Mouse (Mus musculus): ENCODE results near the gene Trim3. TPM values are rescaled to one million over a fixed set of nuclear protein-coding genes. Genes with fewer than 3 reads are reported as not detected.

Trim3 gene
- total and polyA plus RNA-seq, 3 experiments = 2.2 to 4.7 (median 3.5) TPM

DNA sequence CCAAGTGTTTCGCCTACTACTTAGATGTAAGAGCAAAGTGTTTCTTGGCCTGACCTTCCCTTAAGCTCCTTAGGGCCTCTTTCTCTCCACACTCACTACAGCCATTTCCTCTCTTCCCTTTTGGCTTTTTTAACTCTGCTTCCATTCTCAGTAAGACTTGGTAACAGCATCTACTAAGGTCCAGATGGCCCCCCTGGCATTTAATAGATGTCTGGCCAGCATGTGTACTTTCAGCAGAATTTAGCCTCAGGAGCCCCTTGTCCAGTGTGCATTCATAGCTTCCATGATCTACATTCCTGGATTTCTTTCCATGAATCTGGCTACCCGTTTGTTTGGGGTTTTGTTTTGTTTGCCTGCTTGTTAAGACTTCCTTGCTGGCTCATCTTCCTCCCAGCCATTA lies 54.9 kb downstream of the Trim3 start:
- Histone ChIP-seq H3K79me2 (replicated peaks; ENCODE audit: control insufficient read depth, extremely low read depth, insufficient read depth, poor library complexity, severe bottlenecking) (no peaks in the 10 kb centered on the region), H3K9ac (ENCODE audit: insufficient read depth, low read depth) (no peak overlapping the region), H3K27ac (ENCODE audit: insufficient read depth, low read depth) (no peak overlapping the region), H3K9me3 (replicated peaks; ENCODE audit: low read length) (no peaks in the 10 kb centered on the region), H3K4me3 (replicated peaks in 1 of 3; ENCODE audit: low read depth in 2 of 3, low read length in 2 of 3, poor library complexity in 1 of 3) (no peak overlapping the region), H3K4me1 (ENCODE audit: control insufficient read depth in 1 of 2, insufficient read depth in 2 of 2) (peaks cover 1 to 15% of the 10 kb centered on the region in 2 experiments; a peak in 3 of 4 replicates), H3K36me3 (replicated peaks in 1 of 2; ENCODE audit: control insufficient read depth in 1 of 2, insufficient read depth in 1 of 2, low read length in 1 of 2) (no peaks in the 10 kb centered on the region), H3K27me3 (replicated peaks) (peaks cover 50% of the 10 kb centered on the region), H3K4me2 (ENCODE audit: insufficient read depth, low read depth, poor library complexity, severe bottlenecking) (no peak overlapping the region)
- no peak for DNase-seq (ENCODE audit: extremely low read depth)
- dilution Hi-C loops (cut with MboI; ENCODE audit: extremely low pct_ligation_motif_present, extremely low pct_unique_long_range_greater_than_20kb, low sequenced_read_pairs) = no loop called here
- in situ Hi-C loops (cut with MboI; ENCODE audit: low pct_ligation_motif_present, low pct_unique_long_range_greater_than_20kb, low sequenced_read_pairs) = no loop called here
- TF ChIP-seq ZNF384 (IDR thresholded peaks at IDR 0.05; ENCODE audit: low read depth, low read length) (no peak), POLR2AphosphoS2 (IDR thresholded peaks at IDR 0.05; ENCODE audit: low read depth, low read length) (no peak), USF2 (conservative IDR thresholded peaks at IDR 0.05; ENCODE audit: low read depth, low read length) (no peak), ZC3H11A (IDR thresholded peaks at IDR 0.05; ENCODE audit: low read depth, low read length) (no peak), MAFK (IDR thresholded peaks at IDR 0.05; ENCODE audit: insufficient replicate concordance, low read length) (no peak), JUND (conservative IDR thresholded peaks at IDR 0.05; ENCODE audit: low read depth, low read length) (no peak), IRF4 (IDR thresholded peaks at IDR 0.05; ENCODE audit: low read depth, low read length) (no peak), MYC (IDR thresholded peaks at IDR 0.05; ENCODE audit: low read depth, low read length) (no peak), NELFE (IDR thresholded peaks at IDR 0.05; ENCODE audit: low read depth, low read length) (no peak), CTCF (conservative IDR thresholded peaks at IDR 0.05 in 1 of 2, IDR thresholded peaks at IDR 0.05 in 1 of 2; ENCODE audit: low read depth in 2 of 2, low read length in 2 of 2) (no peak)

DNA sequence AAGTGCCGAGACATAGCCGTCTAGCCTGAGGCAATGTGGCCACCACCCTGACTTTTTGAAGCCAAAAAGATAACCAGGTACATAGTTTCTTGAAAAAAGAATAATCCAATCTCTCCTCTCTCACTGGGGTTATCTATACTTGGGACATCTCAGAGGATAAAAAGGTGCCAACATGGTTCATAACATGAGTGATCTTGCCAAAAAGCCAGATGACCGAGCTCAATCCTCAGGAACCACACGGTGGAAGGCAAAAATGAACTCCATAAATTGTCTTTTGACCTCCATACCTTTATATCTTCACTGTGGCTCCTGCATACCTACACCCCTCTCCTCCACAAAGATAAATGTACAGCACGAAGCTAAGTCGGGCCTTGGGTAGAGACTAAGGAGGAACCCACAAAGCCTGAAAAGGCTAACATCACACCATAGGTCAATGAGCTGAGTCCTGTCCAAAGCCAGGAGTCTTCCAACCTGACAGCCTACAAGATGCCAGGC lies 55.9 kb downstream of the Trim3 start:
- dilution Hi-C loops (cut with MboI; ENCODE audit: extremely low pct_ligation_motif_present, extremely low pct_unique_long_range_greater_than_20kb, low sequenced_read_pairs) = no loop called here
- Histone ChIP-seq H3K4me2 (ENCODE audit: insufficient read depth, low read depth, poor library complexity, severe bottlenecking) (no peak overlapping the region), H3K9me3 (replicated peaks; ENCODE audit: low read length) (no peaks in the 10 kb centered on the region), H3K9ac (ENCODE audit: insufficient read depth, low read depth) (no peak overlapping the region), H3K4me3 (replicated peaks in 1 of 3; ENCODE audit: low read depth in 2 of 3, low read length in 2 of 3, poor library complexity in 1 of 3) (no peak overlapping the region), H3K4me1 (ENCODE audit: control insufficient read depth in 1 of 2, insufficient read depth in 2 of 2) (peaks cover 4 to 15% of the 10 kb centered on the region in 2 experiments; a peak in 3 of 4 replicates), H3K36me3 (replicated peaks in 1 of 2; ENCODE audit: control insufficient read depth in 1 of 2, insufficient read depth in 1 of 2, low read length in 1 of 2) (no peaks in the 10 kb centered on the region), H3K27ac (ENCODE audit: insufficient read depth, low read depth) (no peak overlapping the region), H3K27me3 (replicated peaks) (peaks cover 44% of the 10 kb centered on the region), H3K79me2 (replicated peaks; ENCODE audit: control insufficient read depth, extremely low read depth, insufficient read depth, poor library complexity, severe bottlenecking) (no peaks in the 10 kb centered on the region)
- TF ChIP-seq USF2 (conservative IDR thresholded peaks at IDR 0.05; ENCODE audit: low read depth, low read length) (no peak), NELFE (IDR thresholded peaks at IDR 0.05; ENCODE audit: low read depth, low read length) (no peak), RAD21 (IDR thresholded peaks at IDR 0.05; ENCODE audit: low read depth, low read length) (no peak), USF1 (IDR thresholded peaks at IDR 0.05; ENCODE audit: low read depth, low read length) (no peak), E2F4 (IDR thresholded peaks at IDR 0.05; ENCODE audit: insufficient replicate concordance, low read depth, low read length) (no peak), ZKSCAN1 (IDR thresholded peaks at IDR 0.05; ENCODE audit: borderline replicate concordance, low read depth, low read length) (no peak), ETS1 (conservative IDR thresholded peaks at IDR 0.05; ENCODE audit: low read depth, low read length) (no peak), UBTF (IDR thresholded peaks at IDR 0.05; ENCODE audit: low read depth, low read length) (no peak), MAZ (IDR thresholded peaks at IDR 0.05; ENCODE audit: low read depth, low read length) (no peak), GABPA (IDR thresholded peaks at IDR 0.05; ENCODE audit: insufficient replicate concordance, low read depth, low read length) (no peak), JUN (IDR thresholded peaks at IDR 0.05; ENCODE audit: insufficient read depth, low read depth, low read length) (no peak), ZC3H11A (IDR thresholded peaks at IDR 0.05; ENCODE audit: low read depth, low read length) (no peak), EP300 (IDR thresholded peaks at IDR 0.05; ENCODE audit: low read length) (no peak), CHD1 (IDR thresholded peaks at IDR 0.05; ENCODE audit: low read depth, low read length) (no peak), SMC3 (IDR thresholded peaks at IDR 0.05; ENCODE audit: low read depth, low read length) (no peak), JUND (conservative IDR thresholded peaks at IDR 0.05; ENCODE audit: low read depth, low read length) (no peak), ZNF384 (IDR thresholded peaks at IDR 0.05; ENCODE audit: low read depth, low read length) (no peak), HCFC1 (IDR thresholded peaks at IDR 0.05; ENCODE audit: low read depth, low read length) (no peak), BHLHE40 (IDR thresholded peaks at IDR 0.05; ENCODE audit: low read depth, low read length) (no peak)
- no peak for DNase-seq (ENCODE audit: extremely low read depth)
- in situ Hi-C loops (cut with MboI; ENCODE audit: low pct_ligation_motif_present, low pct_unique_long_range_greater_than_20kb, low sequenced_read_pairs) = no loop called here
